Mouse (Mus musculus) kidney, postnatal 0 days (tissue): ENCODE measurements around the gene Gm10638. TPM values are rescaled to one million over a fixed set of nuclear protein-coding genes. Genes with fewer than 3 reads are reported as not detected.
A peak's percentile ranks its signal among the peaks of the same experiment; 100 is the strongest.

Source experiments
- ATAC-seq: fragments of 200-750 bp; cut with Nextera tagmentation; replicated peaks from 2 replicates; pipeline ENCODE4 v1.8.0; 2017; ENCODE audit warnings: low read depth, moderate number of reproducible peaks, moderate TSS enrichment, moderate library complexity; ENCODE audit not compliant: low FRiP score
- DNase-seq: peaks from one replicate; pipeline ENCODE4 v3.0.0-alpha.2; 2016; ENCODE audit warnings: low spot score
- H3K27ac ChIP-seq: fragments of 300-500 bp; sonication (generic); 2 replicates; pipeline ENCODE4 v1.5.1; 2014; ENCODE audit warnings: mild to moderate bottlenecking
- H3K27me3 ChIP-seq: fragments of 300-500 bp; sonication (generic); 2 replicates; pipeline ENCODE4 v1.6.1; 2014; ENCODE audit warnings: low read length, mixed read lengths; ENCODE audit not compliant: insufficient read depth
- H3K36me3 ChIP-seq: fragments of 300-500 bp; sonication (generic); 2 replicates; pipeline ENCODE4 v1.6.1; 2014; ENCODE audit warnings: low read length, mixed read lengths; ENCODE audit not compliant: insufficient read depth
- H3K4me1 ChIP-seq: fragments of 300-500 bp; sonication (generic); replicated peaks from 2 replicates; pipeline ENCODE4 v1.6.1; 2014; ENCODE audit warnings: antibody characterized with exemption, low read length, mixed read lengths; ENCODE audit not compliant: insufficient read depth
- H3K4me2 ChIP-seq: fragments of 300-500 bp; sonication (generic); 2 replicates; pipeline ENCODE4 v1.6.1; 2014; ENCODE audit warnings: mild to moderate bottlenecking, low read length, moderate library complexity, mixed read lengths
- H3K4me3 ChIP-seq: fragments of 300-500 bp; sonication (generic); replicated peaks from 2 replicates; pipeline ENCODE4 v1.5.1; 2014; ENCODE audit warnings: low read depth, low read length
- H3K9ac ChIP-seq: fragments of 300-500 bp; sonication (generic); 2 replicates; pipeline ENCODE4 v1.6.1; 2014; ENCODE audit warnings: low read depth, low read length
- H3K9me3 ChIP-seq: fragments of 300-500 bp; sonication (generic); replicated peaks from 2 replicates; pipeline ENCODE4 v1.6.1; 2016; ENCODE audit warnings: low read length, inconsistent platforms, mixed read lengths
- CTCF ChIP-seq: IDR thresholded peaks from 2 replicates; pipeline ENCODE4 v1.5.1; 2016; ENCODE audit warnings: antibody characterized with exemption, low read depth, mild to moderate bottlenecking, moderate library complexity
- WGBS: fragments of 180-500 bp; shearing (Covaris S2); extraction: QIAGEN DNeasy Blood & Tissue Kit; methylation state at CpG from one replicate; pipeline ENCODE4 v1.1.7; 2014; 5-methylcytosine and 5-hydroxymethylcytosine counted together
- polyA plus RNA-seq: library from polyadenylated mRNA; unstranded; fragments of >200 nt; fragmentation: Nextera tagmentation; extraction: Ambion mirVana; gene quantifications from 2 replicates; pipeline ENCODE4 v1.2.1, GENCODE M21; 2015

Gm10638 gene
- polyA plus RNA-seq, 1 experiment from 2014 or later, result 6.9 TPM

DNA sequence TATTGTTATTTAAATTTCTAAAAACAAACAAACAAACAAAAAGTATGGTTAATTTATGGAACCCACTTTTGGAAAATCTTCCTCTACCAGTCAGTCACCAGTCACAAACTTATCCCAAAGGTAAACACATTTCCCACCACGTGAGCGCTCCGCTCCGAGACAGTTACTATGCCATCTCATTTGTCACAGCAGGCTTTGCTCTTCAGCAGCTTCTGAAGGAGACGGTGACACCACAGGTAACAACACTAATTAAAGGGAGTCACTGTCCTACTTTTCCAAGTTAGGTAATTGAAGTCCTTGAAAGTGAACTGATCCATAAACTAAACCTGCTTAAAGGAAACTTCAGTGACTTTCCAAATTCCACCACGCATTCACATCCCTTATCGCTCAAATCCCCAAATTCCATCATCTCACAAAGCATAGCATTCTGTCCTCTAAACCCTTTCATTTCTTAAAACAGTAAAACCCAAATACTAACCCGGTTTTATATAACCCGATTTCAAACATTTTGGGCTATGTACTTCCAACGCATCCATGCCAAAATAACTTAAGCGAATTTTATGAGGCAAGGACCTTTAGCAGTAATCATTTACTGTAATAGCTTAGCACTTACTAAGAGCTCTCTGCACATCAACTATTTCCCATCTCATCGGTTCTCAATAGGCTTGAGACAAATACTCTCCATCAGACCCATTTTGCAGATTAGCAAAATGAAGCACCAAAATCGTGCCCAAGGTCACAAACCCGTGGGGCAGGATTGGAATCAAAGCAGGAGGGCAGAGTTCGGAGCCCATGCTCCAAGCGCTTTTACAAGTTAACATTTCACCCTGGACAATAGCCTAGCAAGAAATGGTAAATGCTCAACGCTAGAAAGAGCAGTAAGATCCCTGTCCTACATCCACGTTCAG, 932 bp upstream of the Gm10638 start:
- H3K4me3 ChIP-seq, result peak overlapping the region; percentile 91
- 4% methylated on average over 18 of the region's 18 CpGs for WGBS
- no peaks in the 10 kb centered on the region for H3K36me3 ChIP-seq
- H3K9ac ChIP-seq, result peak overlapping the region; percentile 95
- ATAC-seq, result no peak
- no peak for DNase-seq
- H3K4me2 ChIP-seq, result peak overlapping the region; percentile 59
- H3K4me1 ChIP-seq, result peaks cover 16% of the 10 kb centered on the region; the same call in 1 of the 2 replicates
- H3K27me3 ChIP-seq, result no peaks in the 10 kb centered on the region
- peak overlapping the region; percentile 97 for H3K27ac ChIP-seq
- no peaks in the 10 kb centered on the region for H3K9me3 ChIP-seq
- no peak for TF ChIP-seq CTCF

- H3K27ac ChIP-seq, result peak overlapping the region; percentile 97
- no peak for TF ChIP-seq CTCF
- peak overlapping the region; percentile 91 for H3K4me3 ChIP-seq
- no peaks in the 10 kb centered on the region for H3K36me3 ChIP-seq
- H3K9ac ChIP-seq, result peak overlapping the region; percentile 95
- H3K4me2 ChIP-seq, result peak overlapping the region; percentile 62
- no peaks in the 10 kb centered on the region for H3K27me3 ChIP-seq
- H3K9me3 ChIP-seq, result no peaks in the 10 kb centered on the region
- under 1% methylated on average over 54 of the region's 70 CpGs for WGBS
- peak; percentile 86 for DNase-seq
- peaks cover 16% of the 10 kb centered on the region; the same call in 1 of the 2 replicates for H3K4me1 ChIP-seq
- peak; percentile 86 for ATAC-seq
Measured at GRCm38 (mm10) chr8:86745935-86746441, 489 bp downstream of the Gm10638 start.

- peak overlapping the region; percentile 62 for H3K4me2 ChIP-seq
- H3K9me3 ChIP-seq, result no peaks in the 10 kb centered on the region
- peak overlapping the region; percentile 91 for H3K4me3 ChIP-seq
- DNase-seq (no peak), ATAC-seq (0 out of 2 replicates have a peak, but pooled peaks have one; percentile 6)
- peak overlapping the region; percentile 97 for H3K27ac ChIP-seq
- peak overlapping the region; percentile 95 for H3K9ac ChIP-seq
- H3K4me1 ChIP-seq, result peaks cover 16% of the 10 kb centered on the region; the same call in 1 of the 2 replicates
- no peak for TF ChIP-seq CTCF
- WGBS, result 2% methylated on average over 11 of the region's 11 CpGs
- H3K27me3 ChIP-seq, result no peaks in the 10 kb centered on the region
- H3K36me3 ChIP-seq, result no peaks in the 10 kb centered on the region
Measured at GRCm38 (mm10) chr8:86746511-86746910, 1.0 kb downstream of the Gm10638 start.

- Histone ChIP-seq H3K4me3 (no peak overlapping the region), H3K36me3 (no peaks in the 10 kb centered on the region), H3K27me3 (no peaks in the 10 kb centered on the region), H3K4me2 (no peak overlapping the region), H3K4me1 (0 out of 2 replicates have a peak, but pooled peaks cover 5% of the 10 kb centered on the region), H3K9ac (no peak overlapping the region), H3K27ac (no peak overlapping the region), H3K9me3 (no peaks in the 10 kb centered on the region)
- DNase-seq (no peak), ATAC-seq (no peak)
- 24% methylated on average over 2 of the region's 2 CpGs for whole genome bisulfite sequencing
- no peak for TF ChIP-seq CTCF
Measured at GRCm38 (mm10) chr8:86749842-86750241, 4.3 kb downstream of the Gm10638 start.

- no peak for TF ChIP-seq CTCF
- no peak overlapping the region for H3K27ac ChIP-seq
- peak; percentile 57; the same call in 1 of the 2 replicates for ATAC-seq
- no peak overlapping the region for H3K9ac ChIP-seq
- peak overlapping the region; percentile 32 for H3K4me2 ChIP-seq
- 0 out of 2 replicates have a peak overlapping the region, but pooled peaks have one; percentile 2 for H3K4me3 ChIP-seq
- H3K27me3 ChIP-seq, result no peaks in the 10 kb centered on the region
- H3K4me1 ChIP-seq, result peaks cover 4% of the 10 kb centered on the region; the same call in 1 of the 2 replicates
- DNase-seq, result peak; percentile 47
- H3K9me3 ChIP-seq, result no peaks in the 10 kb centered on the region
- 21% methylated on average over 23 of the region's 23 CpGs for WGBS
- no peaks in the 10 kb centered on the region for H3K36me3 ChIP-seq
Measured at GRCm38 (mm10) chr8:86756948-86757733, 11.6 kb downstream of the Gm10638 start.

GRCm38 (mm10) chr8:86758651-86759050, 13.2 kb downstream of the Gm10638 start:
- Histone ChIP-seq H3K9me3 (no peaks in the 10 kb centered on the region), H3K4me3 (no peak overlapping the region), H3K4me2 (no peak overlapping the region), H3K27ac (no peak overlapping the region), H3K36me3 (no peaks in the 10 kb centered on the region), H3K4me1 (peaks cover 4% of the 10 kb centered on the region; the same call in 1 of the 2 replicates), H3K27me3 (no peaks in the 10 kb centered on the region), H3K9ac (no peak overlapping the region)
- DNase-seq (no peak), ATAC-seq (no peak; the same call in 1 of the 2 replicates)
- TF ChIP-seq CTCF, result no peak
- WGBS, result 82% methylated on average over 3 of the region's 3 CpGs
